Mouse (Mus musculus): ENCODE results near the gene Cops6. TPM values are rescaled to one million over a fixed set of nuclear protein-coding genes. Genes with fewer than 3 reads are reported as not detected.

Gene Cops6
- total and polyA plus RNA-seq, 2 experiments from 2014 or later = 42.9 to 302 TPM

GRCm38 (mm10) chr5:138186950-138187638, 26.2 kb downstream of the Cops6 start, which contains the start of the genes Taf6 and Cnpy4:
Taf6 (minus strand) TSS chr5:138187451.
Cnpy4 (plus strand) TSS chr5:138187485.
- Histone ChIP-seq H3K4me3 (ENCODE audit: low read length) (peak within 1 kb of the TSS; percentile 73), H3K27ac (peak within 1 kb of the TSS; percentile 82), H3K9me3 (ENCODE audit: low read length) (no peaks in the 10 kb centered on the region), H3K9ac (replicated peaks; ENCODE audit: low read length) (peak within 1 kb of the TSS; percentile 75), H3K4me2 (ENCODE audit: low read depth, low read length) (peak within 1 kb of the TSS; percentile 88), H3K4me1 (ENCODE audit: insufficient read depth, low read length) (peaks cover 16% of the 10 kb centered on the region; the same call in 1 of the 2 replicates), H3K27me3 (ENCODE audit: insufficient read depth, low read length) (no peaks in the 10 kb centered on the region), H3K36me3 (ENCODE audit: insufficient read depth, low read length) (peaks cover 9% of the 10 kb centered on the region)
- no peak for TF ChIP-seq CTCF (IDR thresholded peaks at IDR 0.05; ENCODE audit: low read depth)
- WGBS = under 1% methylated on average over 31 of the region's 31 CpGs
- ATAC-seq (peak; percentile 88), DNase-seq (ENCODE audit: low spot score) (peak; percentile 93)

DNA sequence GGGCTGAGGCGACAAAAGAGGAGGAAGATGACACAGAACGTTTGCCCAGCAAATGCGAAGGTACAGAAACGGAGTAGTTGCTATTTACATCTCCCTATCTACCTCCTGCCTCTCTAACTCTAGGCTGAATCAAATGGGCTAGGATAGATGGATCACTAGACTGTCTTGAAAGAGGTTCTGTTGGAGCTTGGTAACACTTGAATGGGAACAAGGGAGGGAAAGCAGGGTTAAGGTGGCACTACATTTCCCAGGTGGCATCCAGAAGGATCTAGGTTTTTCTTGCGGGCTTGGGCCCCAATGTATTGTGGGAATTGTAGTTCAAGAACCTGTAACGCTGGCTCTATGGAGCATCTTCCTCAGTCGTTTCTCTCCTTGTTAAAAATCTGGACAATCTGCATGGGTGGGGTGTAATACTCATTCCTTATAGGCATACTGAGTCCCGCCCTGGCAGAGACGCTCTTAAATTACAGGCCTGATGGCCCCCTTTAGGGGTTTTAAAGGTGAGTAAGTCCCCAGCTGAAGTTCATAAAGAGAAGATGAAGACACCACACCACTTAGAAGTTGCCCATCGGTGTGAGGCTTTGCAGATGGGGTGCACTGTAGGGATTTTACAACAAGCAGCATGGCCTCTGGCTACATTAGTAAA, 26.9 kb downstream of the Cops6 start:
- Histone ChIP-seq H3K9ac (replicated peaks; ENCODE audit: low read length) (peak overlapping the region; percentile 75), H3K4me3 (ENCODE audit: low read length) (peak overlapping the region; percentile 73), H3K4me2 (ENCODE audit: low read depth, low read length) (peak overlapping the region; percentile 88), H3K27me3 (ENCODE audit: insufficient read depth, low read length) (no peaks in the 10 kb centered on the region), H3K27ac (peak overlapping the region; percentile 62), H3K9me3 (ENCODE audit: low read length) (no peaks in the 10 kb centered on the region), H3K4me1 (ENCODE audit: insufficient read depth, low read length) (peaks cover 16% of the 10 kb centered on the region; the same call in 1 of the 2 replicates), H3K36me3 (ENCODE audit: insufficient read depth, low read length) (0 out of 2 replicates have a peak, but pooled peaks cover 4% of the 10 kb centered on the region)
- WGBS = 0% methylated on average over 10 of the region's 10 CpGs
- ATAC-seq (peak; percentile 86), DNase-seq (ENCODE audit: low spot score) (peak; percentile 93)
- TF ChIP-seq CTCF (IDR thresholded peaks at IDR 0.05; ENCODE audit: low read depth) = no peak

- ATAC-seq (peak; percentile 86), DNase-seq (ENCODE audit: low spot score) (peak; percentile 89)
- Histone ChIP-seq H3K4me2 (ENCODE audit: low read depth, low read length) (peak within 1 kb of the TSS; percentile 97), H3K4me3 (ENCODE audit: low read length) (peak within 1 kb of the TSS; percentile 76), H3K4me1 (ENCODE audit: insufficient read depth, low read length) (no peaks in the 10 kb centered on the region), H3K27ac (peak within 1 kb of the TSS; percentile 93), H3K9ac (replicated peaks; ENCODE audit: low read length) (peak within 1 kb of the TSS; percentile 68), H3K9me3 (ENCODE audit: low read length) (no peaks in the 10 kb centered on the region), H3K27me3 (ENCODE audit: insufficient read depth, low read length) (no peaks in the 10 kb centered on the region), H3K36me3 (ENCODE audit: insufficient read depth, low read length) (0 out of 2 replicates have a peak, but pooled peaks cover 4% of the 10 kb centered on the region)
- TF ChIP-seq CTCF (IDR thresholded peaks at IDR 0.05; ENCODE audit: low read depth) = 0 out of 2 replicates have a peak, but pooled peaks have one; percentile 1
- 7% methylated on average over 54 of the region's 54 CpGs for WGBS
Measured at GRCm38 (mm10) chr5:138193771-138194727, 33.2 kb downstream of the Cops6 start, which contains the start of gene Mblac1. Mblac1 (plus strand) TSS chr5:138194314.

GRCm38 (mm10) chr5:138194755-138195345, 34.0 kb downstream of the Cops6 start:
- WGBS = under 1% methylated on average over 29 of the region's 29 CpGs
- Histone ChIP-seq H3K9ac (replicated peaks; ENCODE audit: low read length) (peak overlapping the region; percentile 68), H3K4me1 (ENCODE audit: insufficient read depth, low read length) (no peaks in the 10 kb centered on the region), H3K27me3 (ENCODE audit: insufficient read depth, low read length) (no peaks in the 10 kb centered on the region), H3K4me3 (ENCODE audit: low read length) (peak overlapping the region; percentile 76), H3K4me2 (ENCODE audit: low read depth, low read length) (peak overlapping the region; percentile 97), H3K9me3 (ENCODE audit: low read length) (no peaks in the 10 kb centered on the region), H3K27ac (peak overlapping the region; percentile 93), H3K36me3 (ENCODE audit: insufficient read depth, low read length) (0 out of 2 replicates have a peak, but pooled peaks cover 2% of the 10 kb centered on the region)
- peak; percentile 27; the same call in 1 of the 2 replicates for TF ChIP-seq CTCF (IDR thresholded peaks at IDR 0.05; ENCODE audit: low read depth)
- ATAC-seq (peak; percentile 67), DNase-seq (ENCODE audit: low spot score) (peak; percentile 61)

DNA sequence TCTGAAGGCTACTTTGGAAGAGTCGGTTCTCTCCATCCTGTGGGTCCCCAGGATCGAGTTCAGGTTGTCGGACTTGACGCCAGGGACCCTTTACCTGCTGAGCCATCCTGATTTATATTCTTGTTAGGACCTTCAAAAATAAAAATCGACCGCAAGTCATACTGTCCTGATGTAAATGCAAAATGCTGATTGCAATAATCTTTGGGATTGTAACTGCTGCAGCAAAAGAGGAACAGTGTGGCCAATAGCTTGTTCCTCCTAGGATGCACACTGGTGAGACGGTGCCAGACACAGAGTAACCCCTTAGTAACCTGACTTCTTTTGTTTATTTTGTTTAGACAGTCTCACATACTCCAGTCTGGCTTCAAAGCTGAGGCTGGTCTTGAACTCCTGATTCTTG, 34.6 kb downstream of the Cops6 start:
- Histone ChIP-seq H3K27me3 (ENCODE audit: insufficient read depth, low read length) (no peaks in the 10 kb centered on the region), H3K4me1 (ENCODE audit: insufficient read depth, low read length) (no peaks in the 10 kb centered on the region), H3K9me3 (ENCODE audit: low read length) (no peaks in the 10 kb centered on the region), H3K9ac (replicated peaks; ENCODE audit: low read length) (peak overlapping the region; percentile 68; the same call in 1 of the 2 replicates), H3K4me3 (ENCODE audit: low read length) (peak overlapping the region; percentile 76), H3K27ac (peak overlapping the region; percentile 93), H3K36me3 (ENCODE audit: insufficient read depth, low read length) (no peaks in the 10 kb centered on the region), H3K4me2 (ENCODE audit: low read depth, low read length) (peak overlapping the region; percentile 97)
- no peak for TF ChIP-seq CTCF (IDR thresholded peaks at IDR 0.05; ENCODE audit: low read depth)
- WGBS = 56% methylated on average over 7 of the region's 7 CpGs
- no peak for DNase-seq (ENCODE audit: low spot score)
- no peak for ATAC-seq
